Mouse (Mus musculus) kidney, postnatal 4 days (tissue): Measurements from ENCODE around the gene Fxr1.
A peak's percentile ranks its signal among the peaks of the same experiment; 100 is the strongest.
"Not testable (repeated sequence)": the region's sequence is repeated elsewhere in the genome, so short reads cannot be mapped to it uniquely, and the experiment has no call there.

Experiments
- DNase-seq, 2 experiments: peaks; one replicate each; pipeline ENCODE4 v3.0.0; 2021; ENCODE audit warnings: mixed read lengths in 2 of 2

Fxr1 gene

GRCm38 (mm10) chr3:34062352-34062751 is 42.6 kb downstream of the Fxr1 start:
- no peak for DNase-seq

GRCm38 (mm10) chr3:34068943-34069342 is 49.2 kb downstream of the Fxr1 start:
- DNase-seq: not testable (repeated sequence)

DNA sequence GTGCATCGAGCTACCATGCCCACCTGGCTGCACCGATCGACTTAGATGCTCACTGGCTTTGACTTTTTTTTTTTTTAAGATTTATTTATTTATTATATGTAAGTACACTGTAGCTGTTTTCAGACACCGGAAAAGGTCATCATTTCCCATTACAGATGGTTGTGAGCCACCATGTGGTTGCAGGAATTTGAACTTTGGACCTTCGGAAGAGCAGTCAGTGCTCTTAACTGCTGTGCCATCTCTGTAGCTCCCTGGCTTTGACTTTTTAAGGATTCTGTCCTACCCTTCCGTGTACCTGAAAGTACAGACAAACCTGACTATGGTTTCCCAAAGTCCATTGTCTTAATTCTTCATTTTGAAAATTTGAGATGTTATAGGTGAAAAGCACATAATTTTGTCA is 53.0 kb downstream of the Fxr1 start:
- DNase-seq: no peak

GRCm38 (mm10) chr3:34076058-34076759 is 56.5 kb downstream of the Fxr1 start:
- peak in 1 of 2 experiments; percentile 4 for DNase-seq

DNA sequence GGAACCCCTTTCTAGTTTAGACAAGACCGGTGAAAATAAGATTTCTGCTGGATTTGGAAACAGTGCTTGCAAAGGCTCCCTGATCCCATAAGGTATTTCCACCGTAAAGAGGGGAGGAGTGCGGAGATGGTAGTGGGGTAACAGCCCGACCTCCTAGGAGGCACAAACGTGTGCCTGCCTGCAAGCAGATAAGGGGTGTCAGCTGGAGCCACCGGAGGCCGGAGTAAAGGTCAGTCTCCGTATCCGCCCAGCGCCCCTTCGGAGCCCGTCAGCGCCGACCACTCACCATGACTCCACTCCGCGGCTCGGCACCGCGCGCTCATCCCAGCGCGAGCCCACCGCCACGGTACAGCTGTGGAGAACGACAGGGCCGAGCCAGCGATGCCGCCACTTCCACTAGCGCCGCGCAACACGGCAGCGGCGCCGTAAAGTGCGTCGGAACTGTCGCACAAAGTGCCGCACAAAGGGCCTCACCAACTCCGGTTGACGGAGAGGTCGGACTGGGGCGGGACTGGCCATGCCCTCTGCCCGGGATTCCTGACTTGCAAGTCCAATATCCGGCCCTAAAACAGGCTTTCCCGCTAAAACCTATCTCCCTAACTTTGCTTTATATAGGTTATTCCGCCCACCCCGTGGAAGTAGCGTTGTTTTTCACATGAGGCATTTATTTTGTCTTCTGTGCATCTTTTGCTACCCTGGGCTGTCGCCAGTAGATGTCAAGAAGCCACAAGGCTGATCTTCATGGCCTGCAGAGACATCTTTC is 61.3 kb downstream of the Fxr1 start, which contains the start of gene Dnajc19:
Dnajc19 (minus strand) TSS at position 422 of the 763 bp plus-strand sequence.
- peak; percentile 96 to 97 for DNase-seq

DNA sequence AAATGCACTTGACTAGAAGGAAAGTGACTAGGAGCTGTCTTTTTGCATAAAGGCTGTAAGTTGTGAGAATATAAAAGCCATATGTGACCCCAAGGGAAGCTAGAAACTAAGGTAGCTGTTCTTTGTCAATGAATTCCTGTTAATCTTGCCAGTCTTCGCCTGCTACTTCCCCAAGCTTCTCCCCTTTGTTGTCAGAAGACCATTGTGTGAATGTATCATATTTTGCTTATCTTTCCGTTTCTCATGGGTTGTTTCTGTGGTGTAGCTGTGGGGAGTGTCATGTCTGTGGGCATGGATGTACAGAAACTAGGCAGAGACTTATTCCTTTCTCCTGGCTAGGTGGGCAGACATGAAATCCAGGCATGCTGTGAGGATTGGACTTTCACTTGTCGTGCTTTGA is 62.2 kb downstream of the Fxr1 start:
- peak in 1 of 2 experiments; percentile 1 for DNase-seq

DNA sequence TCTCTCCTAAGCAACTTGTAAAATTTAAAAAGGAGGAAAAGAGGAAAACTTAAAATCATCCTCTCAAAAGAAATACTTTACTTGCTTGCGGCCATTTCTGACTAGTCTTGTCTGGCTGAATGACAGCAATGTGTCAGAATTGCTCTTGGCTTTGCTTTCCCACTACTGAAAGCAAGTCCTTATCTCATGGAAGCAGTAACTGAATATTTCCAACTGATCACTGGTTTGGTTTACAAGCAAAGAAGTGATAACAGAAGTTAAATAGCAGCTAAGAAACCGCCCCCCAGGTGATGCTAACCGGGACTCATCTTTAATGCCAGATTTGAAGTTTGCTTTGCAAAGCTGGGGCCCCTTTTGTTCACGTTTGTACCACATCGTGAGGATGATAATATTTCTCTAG is 63.9 kb downstream of the Fxr1 start:
- DNase-seq: no peak

DNA sequence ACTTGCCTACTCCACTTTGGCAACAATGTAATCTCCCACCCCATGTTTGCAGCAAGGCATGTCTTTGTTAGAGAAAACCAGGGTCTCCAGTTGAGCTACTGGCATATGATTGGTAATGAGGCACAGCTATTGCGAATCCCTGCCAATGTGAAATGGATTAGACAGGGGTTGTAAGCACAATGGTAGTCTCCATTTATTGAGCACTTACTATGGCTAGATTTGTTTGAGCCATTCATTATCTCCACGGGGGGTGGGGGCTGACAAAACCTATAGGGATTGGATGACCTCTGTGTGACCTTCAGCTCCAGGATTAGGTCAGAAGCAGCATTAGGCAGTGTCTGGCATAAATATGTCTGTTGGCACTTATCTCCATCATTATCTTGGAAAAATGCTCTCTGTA is 83.1 kb downstream of the Fxr1 start:
- DNase-seq: no peak

GRCm38 (mm10) chr3:34103902-34104672 is 84.3 kb downstream of the Fxr1 start:
- DNase-seq: no peak

- DNase-seq: no peak
Observed at GRCm38 (mm10) chr3:34106421-34106820, 86.7 kb downstream of the Fxr1 start.

DNA sequence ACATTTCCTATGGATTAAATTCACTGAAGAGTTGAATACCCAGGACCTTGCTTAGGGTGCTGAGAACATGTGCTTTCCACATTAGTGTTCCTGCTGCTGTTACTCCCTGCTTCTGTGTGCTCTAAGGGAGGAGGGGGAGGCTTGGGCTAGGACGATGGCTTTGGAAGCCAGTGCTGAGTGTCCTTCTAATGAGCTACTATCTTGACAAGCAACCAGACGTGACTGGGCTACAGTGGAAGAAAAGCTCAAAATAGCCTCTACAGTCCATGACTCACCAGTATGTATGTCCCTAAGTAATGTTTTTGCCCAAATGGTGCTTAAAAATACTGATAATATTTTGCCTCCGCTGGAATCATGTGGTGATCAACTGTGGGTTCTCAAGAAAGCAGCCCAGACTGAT is 87.9 kb downstream of the Fxr1 start:
- no peak for DNase-seq

GRCm38 (mm10) chr3:34111941-34112685 is 92.4 kb downstream of the Fxr1 start:
- DNase-seq: peak in 1 of 2 experiments; percentile 17

DNA sequence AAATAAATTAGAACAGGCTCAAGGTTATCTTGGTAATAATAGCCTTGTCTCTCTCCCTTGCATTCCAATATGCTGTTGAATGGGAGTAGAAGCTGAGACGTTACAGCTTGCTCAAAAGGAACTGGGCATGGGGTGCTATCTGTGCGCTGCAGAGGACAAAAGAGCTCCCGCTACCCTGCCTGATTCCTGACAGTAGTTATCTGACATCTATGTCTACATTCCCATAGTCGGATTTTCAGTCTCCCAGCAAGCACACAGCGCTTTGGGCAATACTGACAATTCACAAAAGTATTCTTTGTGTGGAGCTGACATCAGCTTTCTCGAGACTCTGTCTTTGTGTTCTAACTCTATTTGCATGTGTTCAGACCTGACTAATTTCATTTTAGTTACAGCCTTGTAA is 96.1 kb downstream of the Fxr1 start:
- no peak for DNase-seq

DNA sequence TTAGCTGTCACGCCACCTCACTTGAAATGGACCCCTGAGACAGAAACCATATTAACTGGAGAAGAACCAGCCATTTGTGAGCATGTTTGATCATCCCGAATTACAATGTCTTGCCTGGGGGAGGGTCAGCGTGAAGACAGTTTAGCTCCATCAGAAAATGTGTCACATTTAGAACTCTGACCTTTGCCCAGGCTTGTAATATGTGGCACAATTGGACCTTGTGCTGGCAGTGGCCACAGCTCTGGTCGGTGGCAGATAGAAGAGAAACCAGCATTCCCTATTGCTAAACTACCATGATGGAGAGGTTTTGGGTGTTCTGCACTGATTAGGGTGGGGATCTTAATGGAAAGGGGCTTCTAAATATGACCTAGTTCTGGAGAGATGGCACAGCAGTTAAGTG is 100.1 kb downstream of the Fxr1 start:
- no peak for DNase-seq
